Mouse (Mus musculus) gonadal fat pad, adult 2 months (tissue): Measurements from ENCODE around the gene Mbtd1. TPM values are rescaled to one million over a fixed set of nuclear protein-coding genes. Genes with fewer than 3 reads are reported as not detected.

Experiments used
- DNase-seq: peaks from one replicate; pipeline ENCODE4 v3.0.0-alpha.2; 2012; ENCODE audit warnings: low read depth
- polyA plus RNA-seq: library from polyadenylated mRNA; depleted of rRNA; stranded (reverse); fragments of >200 nt; gene quantifications from 2 replicates; pipeline ENCODE4 v1.2.3, GENCODE M21; 2012

The Mbtd1 gene
- polyA plus RNA-seq, 1 experiment, result 6.2 TPM

- DNase-seq, result no peak
Measured at GRCm38 (mm10) chr11:93948887-93949567, 63.4 kb downstream of the Mbtd1 start.

- DNase-seq, result no peak
Measured at GRCm38 (mm10) chr11:93950045-93950444, 64.4 kb downstream of the Mbtd1 start.

- DNase-seq, result no peak
Measured at GRCm38 (mm10) chr11:93952376-93952775, 66.7 kb downstream of the Mbtd1 start.

- no peak for DNase-seq
Measured at GRCm38 (mm10) chr11:93954738-93955255, 69.1 kb downstream of the Mbtd1 start.

DNA sequence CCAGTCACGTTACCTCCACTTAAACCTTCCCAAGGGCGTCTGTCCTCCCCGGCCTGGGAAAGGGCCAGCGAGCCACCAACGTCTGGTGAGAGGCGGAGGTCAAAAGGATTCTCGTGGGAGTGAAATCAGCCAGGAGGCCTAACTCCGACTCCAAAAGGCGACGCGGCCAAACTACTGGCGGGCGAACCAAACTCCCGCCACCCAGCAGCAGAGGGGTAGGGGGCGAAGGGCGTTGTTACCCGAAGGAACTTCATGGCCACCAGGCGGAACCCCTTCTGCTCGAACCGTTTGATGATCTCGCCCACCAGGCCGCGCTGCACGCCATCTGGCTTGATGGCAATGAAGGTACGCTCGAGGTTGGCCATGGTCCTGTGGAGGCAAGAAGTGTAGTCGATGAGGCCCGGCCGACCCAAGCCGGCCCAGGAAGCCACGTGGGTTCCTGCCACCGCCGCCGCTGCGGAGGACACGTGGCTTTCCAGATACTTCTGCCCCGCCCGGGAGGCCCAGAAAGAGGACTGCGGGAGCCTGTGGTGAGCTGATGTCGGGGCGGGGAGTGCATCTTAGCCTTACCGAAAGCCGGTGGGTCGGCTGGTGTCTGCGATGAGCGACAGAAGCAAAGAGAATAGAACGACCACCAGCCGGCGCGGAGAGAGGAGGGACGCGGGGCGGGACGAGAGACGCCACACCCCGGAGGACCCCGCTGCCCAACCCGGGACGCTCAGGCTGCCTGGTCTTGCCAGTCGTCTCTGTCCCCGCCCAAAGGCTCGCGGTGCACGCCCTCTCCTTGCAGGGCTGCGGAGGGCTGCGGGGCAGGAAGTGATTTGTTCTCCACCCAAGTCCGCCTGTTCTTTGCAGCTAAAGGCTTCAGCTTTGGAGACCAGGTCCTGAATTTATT lies 69.9 kb downstream of the Mbtd1 start:
- no peak for DNase-seq

DNA sequence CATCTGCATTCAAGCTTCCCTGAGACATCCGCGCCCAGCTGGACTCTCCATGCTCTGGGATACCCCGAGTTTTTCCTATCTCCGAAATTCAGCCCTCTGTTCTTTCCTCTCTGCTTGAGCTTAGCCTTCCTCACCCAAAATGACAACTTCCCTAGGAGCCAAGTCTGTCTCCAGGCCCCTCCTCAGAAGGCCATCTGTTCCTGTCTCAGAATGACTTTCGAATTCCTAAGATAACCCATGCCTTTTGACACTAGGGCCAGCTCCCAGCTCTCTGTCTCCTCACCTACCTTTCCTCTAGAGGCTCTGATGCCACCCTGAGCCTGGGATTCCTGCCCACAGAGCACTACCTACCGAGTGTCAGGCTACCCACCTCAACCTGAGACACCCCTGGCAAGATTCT lies 70.5 kb downstream of the Mbtd1 start, which contains the start of gene Nme2:
Gene Nme2, minus strand, starts transcription at position 101 of the 400 bp plus-strand sequence.
- DNase-seq, result no peak

GRCm38 (mm10) chr11:93957031-93957555 lies 71.4 kb downstream of the Mbtd1 start:
- DNase-seq, result no peak

- no peak for DNase-seq
Measured at GRCm38 (mm10) chr11:93957746-93958145, 72.1 kb downstream of the Mbtd1 start.

DNA sequence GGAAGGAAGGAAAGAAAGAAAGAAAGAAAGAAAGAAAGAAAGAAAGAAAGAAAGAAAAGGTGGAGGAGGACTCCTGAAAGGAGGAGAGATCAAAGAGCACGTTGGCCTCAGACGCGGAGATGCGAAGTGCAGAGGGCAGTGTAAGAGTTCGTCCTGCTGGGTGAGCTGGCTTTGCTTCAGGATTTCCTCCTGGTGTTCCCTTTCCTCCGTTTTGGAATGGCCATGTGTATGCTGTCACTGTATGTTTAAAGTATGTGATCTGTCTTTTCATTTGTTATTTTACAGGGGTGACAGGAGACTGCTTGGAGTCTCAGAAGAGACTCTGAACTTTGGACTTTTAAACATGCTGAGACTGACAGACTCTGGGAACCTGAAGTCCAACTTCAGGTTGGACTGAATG lies 75.8 kb downstream of the Mbtd1 start:
- no peak for DNase-seq

- DNase-seq, result no peak
Measured at GRCm38 (mm10) chr11:93963013-93963412, 77.4 kb downstream of the Mbtd1 start.

GRCm38 (mm10) chr11:93965391-93965790 lies 79.7 kb downstream of the Mbtd1 start:
- DNase-seq, result no peak

- DNase-seq, result no peak
Measured at GRCm38 (mm10) chr11:93967381-93967780, 81.7 kb downstream of the Mbtd1 start.

DNA sequence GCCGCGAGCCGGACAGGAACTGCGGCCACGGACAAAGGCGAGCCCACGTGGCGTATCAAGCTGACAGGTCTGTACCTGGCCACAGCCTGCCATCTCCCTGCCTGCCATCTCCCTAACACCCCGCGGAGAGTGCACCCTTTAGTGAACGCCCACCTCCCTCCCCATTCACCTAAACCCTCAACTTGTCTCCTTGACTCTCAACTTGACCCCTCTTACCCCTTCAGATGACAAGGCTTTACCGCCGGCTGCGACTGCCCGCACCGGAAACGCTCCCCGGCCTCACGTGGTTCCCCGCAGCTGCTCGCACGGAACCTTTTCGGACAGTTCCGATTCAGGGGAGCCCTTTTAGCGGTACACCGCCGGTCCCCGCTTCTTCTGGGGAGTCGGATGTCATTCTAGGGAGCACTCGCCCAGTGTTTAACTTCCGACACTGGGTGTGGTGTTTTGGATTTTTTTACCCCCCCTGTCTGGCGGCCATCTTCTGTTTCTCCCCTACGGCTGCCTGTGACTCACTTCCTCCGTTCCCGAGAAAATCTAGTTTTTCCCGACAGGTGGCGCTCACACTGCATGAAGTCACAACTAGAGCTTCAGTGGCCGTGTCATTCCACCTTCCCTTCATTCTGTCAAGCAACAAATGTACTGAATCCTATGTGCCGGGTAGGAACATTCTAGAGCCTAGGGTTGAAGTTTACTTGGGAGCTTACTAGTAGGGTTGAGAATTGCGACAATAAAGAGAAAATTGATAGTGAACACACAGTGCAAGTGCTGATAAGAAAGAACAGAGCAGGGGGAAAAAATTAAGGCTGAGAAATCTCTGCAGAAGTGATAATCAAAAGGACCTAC lies 82.6 kb downstream of the Mbtd1 start, which contains the start of the genes Gm20390 and Nme1:
Gene Gm20390, minus strand, starts transcription at position 289 of the 843 bp plus-strand sequence.
Gene Nme1, minus strand, starts transcription at position 517 of the 843 bp plus-strand sequence.
- DNase-seq, result peak; percentile 84

- no peak for DNase-seq
Measured at GRCm38 (mm10) chr11:93968848-93969128, 83.1 kb downstream of the Mbtd1 start.

DNA sequence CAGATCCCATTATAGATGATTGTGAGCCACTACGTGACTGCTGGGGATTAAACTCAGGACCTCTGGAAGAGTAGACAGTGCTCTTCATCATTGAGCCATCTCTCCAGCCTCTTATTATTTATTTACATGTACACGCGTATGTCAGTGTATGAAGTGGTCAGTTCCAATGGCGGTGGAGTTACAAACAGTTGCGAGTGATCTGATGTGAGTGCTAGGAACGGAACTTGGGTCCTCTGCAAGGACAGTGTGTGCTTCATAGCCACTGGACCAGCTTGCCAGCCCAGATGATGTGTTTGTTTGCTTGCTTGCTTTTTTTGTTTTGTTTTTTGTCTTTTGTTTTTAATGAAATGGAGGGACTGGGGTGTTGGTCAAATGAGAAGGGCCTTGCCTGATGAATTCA lies 83.5 kb downstream of the Mbtd1 start:
- DNase-seq, result no peak

- no peak for DNase-seq
Measured at GRCm38 (mm10) chr11:93969799-93970198, 84.1 kb downstream of the Mbtd1 start.

- DNase-seq, result no peak
Measured at GRCm38 (mm10) chr11:93972951-93973350, 87.3 kb downstream of the Mbtd1 start.

GRCm38 (mm10) chr11:93979502-93980049 lies 93.9 kb downstream of the Mbtd1 start:
- DNase-seq, result no peak

DNA sequence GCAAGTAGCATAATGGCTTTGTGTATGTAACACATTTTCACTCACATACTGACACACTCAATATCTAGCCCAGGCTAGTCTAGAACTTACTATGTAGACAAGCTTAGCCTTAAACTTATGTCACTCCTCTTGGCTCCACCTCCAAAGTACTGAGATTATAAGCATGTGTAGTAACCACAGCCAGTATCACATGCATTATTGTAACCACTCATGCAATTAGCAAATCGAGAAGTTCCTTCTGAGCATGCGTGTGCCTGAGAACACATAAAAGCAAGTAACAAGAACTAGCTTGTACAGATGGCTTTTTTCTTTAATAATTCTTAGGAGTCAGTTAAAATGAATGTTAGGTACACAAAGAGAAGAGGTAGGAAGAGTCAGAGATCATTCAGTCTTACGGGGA lies 99.0 kb downstream of the Mbtd1 start:
- no peak for DNase-seq

- no peak for DNase-seq
Measured at GRCm38 (mm10) chr11:93985265-93985664, 99.6 kb downstream of the Mbtd1 start.

GRCm38 (mm10) chr11:93986298-93986697 lies 100.6 kb downstream of the Mbtd1 start:
- DNase-seq, result no peak
